Mouse (Mus musculus) heart, adult 2 months (tissue): ENCODE data around the gene Zfp689. TPM values are rescaled to one million over a fixed set of nuclear protein-coding genes. Genes with fewer than 3 reads are reported as not detected.

Experiments used
- DNase-seq, 2 experiments: peaks; one replicate each; pipeline ENCODE4 v3.0.0; 2021
- H3K27ac ChIP-seq: fragments of 200-600 bp; 2 replicates; pipeline ENCODE4 v1.8.1; 2022
- H3K27me3 ChIP-seq: fragments of 200-500 bp; 2 replicates; pipeline ENCODE4 v1.6.1; 2012; ENCODE audit warnings: mild to moderate bottlenecking, low read length, inconsistent platforms, mixed read lengths; ENCODE audit not compliant: control insufficient read depth, insufficient read depth
- H3K36me3 ChIP-seq: fragments of 200-500 bp; 2 replicates; pipeline ENCODE4 v1.6.1; 2012; ENCODE audit warnings: low read length, inconsistent platforms; ENCODE audit not compliant: control insufficient read depth, insufficient read depth
- H3K4me1 ChIP-seq: fragments of 200-500 bp; 2 replicates; pipeline ENCODE4 v1.6.1; 2011; ENCODE audit warnings: low read length; ENCODE audit not compliant: control insufficient read depth, insufficient read depth
- H3K4me3 ChIP-seq: fragments of 200-600 bp; 2 replicates; pipeline ENCODE4 v1.8.1; 2022
- H3K79me2 ChIP-seq: fragments of 200-500 bp; replicated peaks from 2 replicates; pipeline ENCODE4 v1.6.1; 2012; ENCODE audit warnings: mild to moderate bottlenecking, inconsistent platforms, low read length, moderate library complexity, mixed read lengths; ENCODE audit not compliant: control insufficient read depth, insufficient read depth
- H3K9ac ChIP-seq: fragments of 200-500 bp; 2 replicates; pipeline ENCODE4 v1.6.1; 2012; ENCODE audit warnings: low read depth, mild to moderate bottlenecking, control low read depth, inconsistent platforms, low read length, mixed read lengths
- CTCF ChIP-seq: fragments of 200-600 bp; IDR thresholded peaks from 2 replicates; pipeline ENCODE4 v1.8.1; 2022; ENCODE audit warnings: antibody characterized with exemption, mild to moderate bottlenecking, moderate library complexity
- EP300 ChIP-seq: fragments of 200-500 bp; IDR thresholded peaks from 2 replicates; pipeline ENCODE4 v1.6.1; 2011; ENCODE audit warnings: low read depth, low read length, control low read depth; ENCODE audit not compliant: insufficient read depth
- POLR2A ChIP-seq: fragments of 200-500 bp; IDR thresholded peaks from 2 replicates; pipeline ENCODE4 v1.6.1; 2011; ENCODE audit warnings: mild to moderate bottlenecking, low read depth, low read length, control low read depth; ENCODE audit not compliant: insufficient read depth
- WGBS: fragments of 180-500 bp; shearing (Covaris S2); methylation state at CpG from one replicate; pipeline ENCODE4 v1.1.7; 2018; 5-methylcytosine and 5-hydroxymethylcytosine counted together
- intact Hi-C: fragments of 180-260 bp; cut with DNase I; formaldehyde crosslinking; loops from one replicate; pipeline ENCODE4 v1.15.1; 2025
- polyA plus RNA-seq: library from polyadenylated mRNA; depleted of rRNA; stranded (reverse); fragments of >200 nt; gene quantifications from 2 replicates; pipeline ENCODE4 v1.2.3, GENCODE M21; 2012
- total RNA-seq, 2 experiments: library from RNA; stranded (reverse); gene quantifications; 2 replicates each; pipeline ENCODE4 v1.2.3; 2021

Gene Zfp689
- total and polyA plus RNA-seq, 3 experiments: 0.93 to 2.0 (median 1.5) TPM

DNA sequence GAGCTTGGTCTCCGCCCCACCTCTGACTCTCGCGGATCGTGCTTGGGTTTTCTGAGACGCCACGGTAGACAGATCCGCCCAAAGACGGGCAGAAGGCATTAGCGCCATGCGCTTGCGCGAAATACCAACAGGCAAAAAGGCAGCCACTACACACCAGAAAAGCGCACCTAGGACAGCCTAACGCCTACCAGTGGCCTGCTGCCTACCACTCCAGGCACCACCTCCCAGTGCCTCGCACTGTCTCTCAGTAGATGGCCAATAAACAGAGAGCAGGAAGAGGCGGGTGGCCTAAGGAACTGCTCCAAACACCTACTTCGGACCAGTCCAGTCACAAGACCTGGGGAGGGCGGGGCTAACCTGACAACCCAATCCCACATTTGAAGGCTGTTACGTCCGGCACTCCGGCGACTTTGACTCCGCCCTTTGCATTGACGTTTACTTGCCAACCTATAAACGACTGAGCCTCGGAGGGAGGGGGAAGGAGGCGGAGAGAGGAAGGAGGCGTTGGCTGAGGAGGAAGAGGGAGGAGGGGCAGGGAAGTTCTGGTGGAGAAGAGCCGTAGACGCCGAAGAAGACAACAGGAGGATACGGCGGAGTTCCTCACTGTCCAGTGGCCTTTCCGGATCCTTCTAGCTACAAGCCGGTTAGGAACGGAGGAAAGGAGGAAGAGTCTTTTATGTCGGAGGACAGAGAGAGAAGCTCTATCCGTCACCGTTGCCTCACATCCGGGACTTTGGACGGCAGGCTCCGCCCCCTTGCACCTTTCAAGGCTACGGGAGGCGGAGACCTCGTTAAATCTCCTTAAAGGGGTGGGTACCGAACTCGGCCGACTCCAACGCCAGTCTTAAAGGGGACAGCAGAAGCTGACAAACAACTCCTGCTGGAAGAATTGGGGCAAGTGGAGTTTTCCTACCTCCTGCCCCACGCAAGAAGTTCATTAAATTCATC, 29.0 kb upstream of the Zfp689 start:
- no peaks in the 10 kb centered on the region for H3K27me3 ChIP-seq
- peaks cover 4% of the 10 kb centered on the region; the same call in 1 of the 2 replicates for H3K79me2 ChIP-seq
- peak overlapping the region; percentile 73 for H3K9ac ChIP-seq
- under 1% methylated on average over 50 of the region's 50 CpGs for WGBS
- peaks cover 16% of the 10 kb centered on the region for H3K36me3 ChIP-seq
- peak overlapping the region; percentile 99 for H3K27ac ChIP-seq
- H3K4me1 ChIP-seq: peaks cover 4% of the 10 kb centered on the region
- peak; percentile 96 to 100 for DNase-seq
- intact Hi-C loops: loop anchor here (5.0 kb wide), 1 partner anchor 399 kb away; the partner anchor contains the start of genes Zfp646 and Zfp668
- H3K4me3 ChIP-seq: peak overlapping the region; percentile 84
- TF ChIP-seq POLR2A (peak; percentile 95), CTCF (peak; percentile 37), EP300 (peak; percentile 88)

GRCm38 (mm10) chr7:127476855-127477254, 27.9 kb upstream of the Zfp689 start:
- TF ChIP-seq CTCF (no peak), EP300 (no peak)
- Histone ChIP-seq H3K4me1 (peaks cover 5% of the 10 kb centered on the region), H3K9ac (no peak overlapping the region), H3K27ac (peak overlapping the region; percentile 99), H3K27me3 (no peaks in the 10 kb centered on the region), H3K79me2 (peaks cover 4% of the 10 kb centered on the region; the same call in 1 of the 2 replicates), H3K36me3 (peaks cover 21% of the 10 kb centered on the region), H3K4me3 (peak overlapping the region; percentile 84)
- intact Hi-C loops: loop anchor here (5.0 kb wide), 1 partner anchor 400 kb away; the partner anchor contains the start of genes Zfp646 and Zfp668
- WGBS: 59% methylated on average over 4 of the region's 4 CpGs
- DNase-seq: no peak

- Histone ChIP-seq H3K27me3 (no peaks in the 10 kb centered on the region), H3K36me3 (peaks cover 20% of the 10 kb centered on the region), H3K4me3 (no peak overlapping the region), H3K4me1 (peaks cover 5% of the 10 kb centered on the region), H3K79me2 (peaks cover 4% of the 10 kb centered on the region; the same call in 1 of the 2 replicates), H3K27ac (no peak overlapping the region), H3K9ac (no peak overlapping the region)
- TF ChIP-seq POLR2A (no peak), CTCF (no peak), EP300 (no peak)
- 93% methylated on average over 11 of the region's 11 CpGs for WGBS
- no peak for DNase-seq
- intact Hi-C loops: loop anchor here (5.0 kb wide), 1 partner anchor 401 kb away; the partner anchor contains the start of genes Zfp646 and Zfp668
Measured at GRCm38 (mm10) chr7:127476336-127476735, 27.4 kb upstream of the Zfp689 start.

DNA sequence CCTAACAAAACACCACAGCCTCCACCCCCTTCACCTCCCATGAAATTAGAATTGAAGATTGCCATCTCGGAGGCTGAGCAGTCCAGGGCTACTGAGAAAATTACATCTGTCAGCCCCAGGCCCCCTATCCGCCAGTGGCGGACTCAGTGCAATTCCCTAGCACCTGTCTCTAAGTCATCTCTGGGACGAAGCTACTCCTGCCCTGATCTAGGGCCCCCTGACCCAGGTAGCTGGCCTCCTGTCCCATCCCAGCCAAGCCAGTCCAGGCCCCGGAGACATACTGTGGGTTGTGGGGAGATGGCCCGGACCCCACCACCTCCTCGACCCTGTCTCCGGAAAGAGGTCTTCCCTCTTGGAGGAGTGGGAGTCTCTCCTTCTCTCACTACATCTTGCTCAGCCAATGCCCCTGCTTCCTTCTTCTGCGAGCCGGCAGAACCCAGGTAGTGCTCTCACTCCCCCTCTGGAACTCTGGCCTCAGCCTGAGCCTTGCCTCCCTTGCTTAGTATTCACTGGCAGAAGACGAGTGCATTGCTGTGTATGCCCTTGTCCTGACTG, 26.3 kb upstream of the Zfp689 start:
- intact Hi-C loops: loop anchor here (5.0 kb wide), 1 partner anchor 402 kb away; the partner anchor contains the start of genes Zfp646 and Zfp668
- TF ChIP-seq POLR2A: no peak
- TF ChIP-seq EP300: no peak
- TF ChIP-seq CTCF: no peak

GRCm38 (mm10) chr7:127474378-127475070, 25.6 kb upstream of the Zfp689 start:
- H3K27me3 ChIP-seq: no peaks in the 10 kb centered on the region
- peaks cover 5% of the 10 kb centered on the region for H3K4me1 ChIP-seq
- intact Hi-C loops: loop anchor here (5.0 kb wide), 2 partner anchors 82 to 403 kb away; partner anchors contain the start of genes E430018J23Rik, Zfp646 and Zfp668
- TF ChIP-seq EP300 (no peak), CTCF (no peak)
- no peak overlapping the region for H3K4me3 ChIP-seq
- peaks cover 13% of the 10 kb centered on the region for H3K36me3 ChIP-seq
- 71% methylated on average over 6 of the region's 6 CpGs for WGBS
- H3K27ac ChIP-seq: no peak overlapping the region
- peaks cover 4% of the 10 kb centered on the region; the same call in 1 of the 2 replicates for H3K79me2 ChIP-seq
- no peak for DNase-seq
- H3K9ac ChIP-seq: no peak overlapping the region

More for the DNA sequence above, 26.3 kb upstream of the Zfp689 start:
- Histone ChIP-seq H3K4me1 (peaks cover 4% of the 10 kb centered on the region), H3K9ac (no peak overlapping the region), H3K27ac (no peak overlapping the region), H3K4me3 (no peak overlapping the region), H3K79me2 (peaks cover 4% of the 10 kb centered on the region; the same call in 1 of the 2 replicates), H3K36me3 (peaks cover 13% of the 10 kb centered on the region), H3K27me3 (no peaks in the 10 kb centered on the region)
- DNase-seq: no peak
- WGBS: 92% methylated on average over 11 of the region's 11 CpGs
